Mouse (Mus musculus): ENCODE data around the gene Tti1. TPM values are rescaled to one million over a fixed set of nuclear protein-coding genes. Genes with fewer than 3 reads are reported as not detected.
"Not testable (repeated sequence)": the region's sequence is repeated elsewhere in the genome, so short reads cannot be mapped to it uniquely, and the experiment has no call there.

The Tti1 gene
- polyA plus RNA-seq, 1 experiment from 2014 or later, result 25.5 TPM

GRCm38 (mm10) chr2:158066456-158066855 is 38.2 kb upstream of the Tti1 start:
- no peaks in the 10 kb centered on the region for H3K4me1 ChIP-seq (replicated peaks; ENCODE audit: control insufficient read depth, insufficient read depth, low read length)
- DNase-seq (ENCODE audit: low spot score) (no peak), ATAC-seq (replicated peaks; ENCODE audit: low FRiP score, low TSS enrichment, low read depth) (no peak)
- no peaks in the 10 kb centered on the region for H3K27me3 ChIP-seq (replicated peaks; ENCODE audit: control insufficient read depth, insufficient read depth, low read length)
- no peak overlapping the region for H3K9ac ChIP-seq (ENCODE audit: low read length)
- no peak overlapping the region for H3K4me3 ChIP-seq (ENCODE audit: low read depth, low read length)
- H3K4me2 ChIP-seq (ENCODE audit: low read length), result no peak overlapping the region
- H3K9me3 ChIP-seq (ENCODE audit: control insufficient read depth, low read length), result no peaks in the 10 kb centered on the region
- peaks cover 89% of the 10 kb centered on the region for H3K36me3 ChIP-seq (ENCODE audit: control insufficient read depth, insufficient read depth, low read length)
- H3K27ac ChIP-seq (ENCODE audit: low read depth), result no peak overlapping the region

GRCm38 (mm10) chr2:158065064-158065463 is 36.8 kb upstream of the Tti1 start:
- Histone ChIP-seq H3K36me3 (ENCODE audit: control insufficient read depth, insufficient read depth, low read length) (peaks cover 90% of the 10 kb centered on the region), H3K27ac (ENCODE audit: low read depth) (no peak overlapping the region), H3K4me3 (ENCODE audit: low read depth, low read length) (no peak overlapping the region), H3K4me1 (replicated peaks; ENCODE audit: control insufficient read depth, insufficient read depth, low read length) (no peaks in the 10 kb centered on the region), H3K9me3 (ENCODE audit: control insufficient read depth, low read length) (no peaks in the 10 kb centered on the region), H3K4me2 (ENCODE audit: low read length) (no peak overlapping the region), H3K9ac (ENCODE audit: low read length) (no peak overlapping the region), H3K27me3 (replicated peaks; ENCODE audit: control insufficient read depth, insufficient read depth, low read length) (no peaks in the 10 kb centered on the region)
- WGBS, result 83% methylated on average over 5 of the region's 5 CpGs
- DNase-seq (ENCODE audit: low spot score) (no peak), ATAC-seq (replicated peaks; ENCODE audit: low FRiP score, low TSS enrichment, low read depth) (no peak)

- Histone ChIP-seq H3K4me1 (replicated peaks; ENCODE audit: control insufficient read depth, insufficient read depth, low read length) (no peaks in the 10 kb centered on the region), H3K4me2 (ENCODE audit: low read length) (no peak overlapping the region), H3K9ac (ENCODE audit: low read length) (no peak overlapping the region), H3K27me3 (replicated peaks; ENCODE audit: control insufficient read depth, insufficient read depth, low read length) (no peaks in the 10 kb centered on the region), H3K4me3 (ENCODE audit: low read depth, low read length) (no peak overlapping the region), H3K36me3 (ENCODE audit: control insufficient read depth, insufficient read depth, low read length) (peaks cover 90% of the 10 kb centered on the region), H3K27ac (ENCODE audit: low read depth) (no peak overlapping the region), H3K9me3 (ENCODE audit: control insufficient read depth, low read length) (no peaks in the 10 kb centered on the region)
- no peak for DNase-seq (ENCODE audit: low spot score)
- no peak for ATAC-seq (replicated peaks; ENCODE audit: low FRiP score, low TSS enrichment, low read depth)
- WGBS, result 31% methylated on average over 3 of the region's 3 CpGs
These were observed 36.4 kb upstream of the Tti1 start for GRCm38 (mm10) chr2:158064571-158065048.

GRCm38 (mm10) chr2:158063036-158063435 is 34.8 kb upstream of the Tti1 start:
- Histone ChIP-seq H3K9ac (ENCODE audit: low read length) (no peak overlapping the region), H3K36me3 (ENCODE audit: control insufficient read depth, insufficient read depth, low read length) (peaks cover 88% of the 10 kb centered on the region), H3K4me3 (ENCODE audit: low read depth, low read length) (no peak overlapping the region), H3K4me1 (replicated peaks; ENCODE audit: control insufficient read depth, insufficient read depth, low read length) (no peaks in the 10 kb centered on the region), H3K4me2 (ENCODE audit: low read length) (no peak overlapping the region), H3K9me3 (ENCODE audit: control insufficient read depth, low read length) (no peaks in the 10 kb centered on the region), H3K27ac (ENCODE audit: low read depth) (no peak overlapping the region), H3K27me3 (replicated peaks; ENCODE audit: control insufficient read depth, insufficient read depth, low read length) (no peaks in the 10 kb centered on the region)
- no peak for ATAC-seq (replicated peaks; ENCODE audit: low FRiP score, low TSS enrichment, low read depth)
- no peak for DNase-seq (ENCODE audit: low spot score)
- WGBS, result 86% methylated on average over 3 of the region's 3 CpGs

GRCm38 (mm10) chr2:158059666-158060105 is 31.5 kb upstream of the Tti1 start:
- no peak overlapping the region for H3K4me3 ChIP-seq (ENCODE audit: low read depth, low read length)
- no peak for ATAC-seq (replicated peaks; ENCODE audit: low FRiP score, low TSS enrichment, low read depth)
- no peak for DNase-seq (ENCODE audit: low spot score)
- H3K9me3 ChIP-seq (ENCODE audit: control insufficient read depth, low read length), result no peaks in the 10 kb centered on the region
- H3K4me1 ChIP-seq (replicated peaks; ENCODE audit: control insufficient read depth, insufficient read depth, low read length), result no peaks in the 10 kb centered on the region
- H3K36me3 ChIP-seq (ENCODE audit: control insufficient read depth, insufficient read depth, low read length), result peaks cover 88% of the 10 kb centered on the region
- 82% methylated on average over 8 of the region's 8 CpGs for WGBS
- no peaks in the 10 kb centered on the region for H3K27me3 ChIP-seq (replicated peaks; ENCODE audit: control insufficient read depth, insufficient read depth, low read length)
- no peak overlapping the region for H3K27ac ChIP-seq (ENCODE audit: low read depth)
- no peak overlapping the region for H3K9ac ChIP-seq (ENCODE audit: low read length)
- H3K4me2 ChIP-seq (ENCODE audit: low read length), result no peak overlapping the region

- ATAC-seq (replicated peaks; ENCODE audit: low FRiP score, low TSS enrichment, low read depth) (no peak), DNase-seq (ENCODE audit: low spot score) (no peak)
- no peaks in the 10 kb centered on the region for H3K9me3 ChIP-seq (ENCODE audit: control insufficient read depth, low read length)
- WGBS, result 85% methylated on average over 10 of the region's 10 CpGs
- H3K4me3 ChIP-seq (ENCODE audit: low read depth, low read length), result no peak overlapping the region
- H3K36me3 ChIP-seq (ENCODE audit: control insufficient read depth, insufficient read depth, low read length), result peaks cover 82% of the 10 kb centered on the region
- H3K27ac ChIP-seq (ENCODE audit: low read depth), result no peak overlapping the region
- no peak overlapping the region for H3K9ac ChIP-seq (ENCODE audit: low read length)
- H3K4me2 ChIP-seq (ENCODE audit: low read length), result no peak overlapping the region
- no peaks in the 10 kb centered on the region for H3K27me3 ChIP-seq (replicated peaks; ENCODE audit: control insufficient read depth, insufficient read depth, low read length)
- no peaks in the 10 kb centered on the region for H3K4me1 ChIP-seq (replicated peaks; ENCODE audit: control insufficient read depth, insufficient read depth, low read length)
These were observed 30.3 kb upstream of the Tti1 start for GRCm38 (mm10) chr2:158058534-158058933.

- no peak overlapping the region for H3K9ac ChIP-seq (ENCODE audit: low read length)
- ATAC-seq (replicated peaks; ENCODE audit: low FRiP score, low TSS enrichment, low read depth) (no peak), DNase-seq (ENCODE audit: low spot score) (no peak)
- peaks cover 77% of the 10 kb centered on the region for H3K36me3 ChIP-seq (ENCODE audit: control insufficient read depth, insufficient read depth, low read length)
- H3K4me2 ChIP-seq (ENCODE audit: low read length), result no peak overlapping the region
- H3K4me3 ChIP-seq (ENCODE audit: low read depth, low read length), result no peak overlapping the region
- H3K27ac ChIP-seq (ENCODE audit: low read depth), result no peak overlapping the region
- no peaks in the 10 kb centered on the region for H3K4me1 ChIP-seq (replicated peaks; ENCODE audit: control insufficient read depth, insufficient read depth, low read length)
- 82% methylated on average over 3 of the region's 3 CpGs for WGBS
- no peaks in the 10 kb centered on the region for H3K27me3 ChIP-seq (replicated peaks; ENCODE audit: control insufficient read depth, insufficient read depth, low read length)
- H3K9me3 ChIP-seq (ENCODE audit: control insufficient read depth, low read length), result no peaks in the 10 kb centered on the region
These were observed 28.8 kb upstream of the Tti1 start for GRCm38 (mm10) chr2:158057030-158057429.

- H3K27ac ChIP-seq (ENCODE audit: low read depth); H3K9ac ChIP-seq (ENCODE audit: low read length); H3K9me3 ChIP-seq (ENCODE audit: control insufficient read depth, low read length); H3K4me3 ChIP-seq (ENCODE audit: low read depth, low read length); ATAC-seq (replicated peaks; ENCODE audit: low FRiP score, low TSS enrichment, low read depth); H3K4me1 ChIP-seq (replicated peaks; ENCODE audit: control insufficient read depth, insufficient read depth, low read length); H3K27me3 ChIP-seq (replicated peaks; ENCODE audit: control insufficient read depth, insufficient read depth, low read length); H3K4me2 ChIP-seq (ENCODE audit: low read length); DNase-seq (ENCODE audit: low spot score): not testable (repeated sequence)
- peaks cover 71% of the 10 kb centered on the region for H3K36me3 ChIP-seq (ENCODE audit: control insufficient read depth, insufficient read depth, low read length)
- WGBS, result 91% methylated on average over 8 of the region's 8 CpGs
These were observed 27.1 kb upstream of the Tti1 start for GRCm38 (mm10) chr2:158055383-158055782.

- WGBS, result 94% methylated on average over 3 of the region's 3 CpGs
- Histone ChIP-seq H3K9me3 (ENCODE audit: control insufficient read depth, low read length) (no peaks in the 10 kb centered on the region), H3K9ac (ENCODE audit: low read length) (no peak overlapping the region), H3K4me1 (replicated peaks; ENCODE audit: control insufficient read depth, insufficient read depth, low read length) (no peaks in the 10 kb centered on the region), H3K27ac (ENCODE audit: low read depth) (no peak overlapping the region), H3K36me3 (ENCODE audit: control insufficient read depth, insufficient read depth, low read length) (peaks cover 69% of the 10 kb centered on the region), H3K27me3 (replicated peaks; ENCODE audit: control insufficient read depth, insufficient read depth, low read length) (no peaks in the 10 kb centered on the region), H3K4me3 (ENCODE audit: low read depth, low read length) (no peak overlapping the region), H3K4me2 (ENCODE audit: low read length) (no peak overlapping the region)
- no peak for DNase-seq (ENCODE audit: low spot score)
- ATAC-seq (replicated peaks; ENCODE audit: low FRiP score, low TSS enrichment, low read depth), result no peak
These were observed 26.4 kb upstream of the Tti1 start for GRCm38 (mm10) chr2:158054596-158054995.

All from intestine, embryonic 14.5 days (tissue).